ENCODE assay signal across 18 mouse cellular contexts in genomic region chr9:61028775-61029401, GRCm38 (mm10).
"Had no signal": no experiment of that assay in that cellular context is flagged by ENCODE, and none has a peak within 500 bp of the region (broad histone marks: within the 10 kb centered on the region; RNA-seq: fewer than 3 reads in every experiment).

No protein-coding gene starts in this region.

- H3K36me3 ChIP-seq: liver, embryonic 15.5 days; midbrain, embryonic 12.5 days; neural tube, embryonic 12.5 days; stomach, embryonic 15.5 days had no signal

- H3K4me2 ChIP-seq: liver, embryonic 11.5 days; liver, embryonic 15.5 days; lung, embryonic 14.5 days; midbrain, embryonic 12.5 days; neural tube, embryonic 12.5 days; stomach, embryonic 15.5 days had no signal

- H3K4me3 ChIP-seq: layer of hippocampus, adult 2 months; liver, embryonic 15.5 days; megakaryocyte, embryonic 14.5 days; midbrain, embryonic 12.5 days; myocyte; neural tube, embryonic 12.5 days; stomach, embryonic 15.5 days had no signal

- H3K4me1 ChIP-seq: liver, embryonic 15.5 days; megakaryocyte, embryonic 14.5 days had no signal

- H3K27me3 ChIP-seq: neural tube, embryonic 12.5 days; stomach, embryonic 15.5 days had no signal

- H3K9me3 ChIP-seq: liver, embryonic 15.5 days; megakaryocyte, embryonic 14.5 days; midbrain, embryonic 12.5 days; neural tube, embryonic 12.5 days; stomach, embryonic 15.5 days had no signal

- H3K27ac ChIP-seq: kidney, postnatal 0 days; layer of hippocampus, adult 2 months; liver, embryonic 15.5 days; macrophage; midbrain, embryonic 12.5 days; neural tube, embryonic 12.5 days; stomach, embryonic 15.5 days had no signal

- DNase-seq: kidney, adult 11 months; kidney, adult 9 months; kidney, postnatal 4 days; lung, embryonic 14.5 days; lung, postnatal 10 days; right cerebral cortex, postnatal 14 days; thymus, adult 2 months; thymus, postnatal 25 days had no signal

- H3K9ac ChIP-seq: liver, embryonic 15.5 days; lung, embryonic 14.5 days; midbrain, embryonic 12.5 days; neural tube, embryonic 12.5 days; stomach, embryonic 15.5 days had no signal
